Mouse (Mus musculus): ENCODE data around the gene Vmn2r8.
"Not testable (repeated sequence)": the region's sequence is repeated elsewhere in the genome, so short reads cannot be mapped to it uniquely, and the experiment has no call there.

Vmn2r8 gene

GRCm38 (mm10) chr5:108808750-108809149, at the start of gene Vmn2r8:
TSS of gene Vmn2r8 (minus strand) at chr5:108808850.
- not testable (repeated sequence) for DNase-seq (ENCODE audit: low spot score)

DNA sequence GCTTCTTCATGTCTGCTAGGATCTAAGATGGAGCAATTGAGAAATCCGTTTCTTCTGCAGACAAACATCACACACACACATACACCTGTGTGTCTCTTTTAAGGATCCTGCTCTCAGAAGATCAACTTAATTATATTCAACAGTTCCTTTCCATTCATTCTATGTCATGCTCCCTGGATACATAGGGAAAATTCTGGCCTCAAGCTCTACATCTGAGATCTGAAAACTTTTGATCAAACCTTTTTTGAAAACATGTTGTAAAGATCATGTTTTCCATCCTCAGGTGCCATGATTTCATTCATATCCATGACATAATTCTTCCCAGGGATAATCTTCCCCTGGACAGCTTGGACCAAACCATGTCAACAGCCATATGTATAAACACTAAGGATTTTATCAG, 43.9 kb upstream of the Vmn2r8 start, which contains the start of gene Vmn2r9:
Gene Vmn2r9 (minus strand): TSS at position 101 of the 400 bp plus-strand sequence.
- not testable (repeated sequence) for DNase-seq (ENCODE audit: low spot score)

DNA sequence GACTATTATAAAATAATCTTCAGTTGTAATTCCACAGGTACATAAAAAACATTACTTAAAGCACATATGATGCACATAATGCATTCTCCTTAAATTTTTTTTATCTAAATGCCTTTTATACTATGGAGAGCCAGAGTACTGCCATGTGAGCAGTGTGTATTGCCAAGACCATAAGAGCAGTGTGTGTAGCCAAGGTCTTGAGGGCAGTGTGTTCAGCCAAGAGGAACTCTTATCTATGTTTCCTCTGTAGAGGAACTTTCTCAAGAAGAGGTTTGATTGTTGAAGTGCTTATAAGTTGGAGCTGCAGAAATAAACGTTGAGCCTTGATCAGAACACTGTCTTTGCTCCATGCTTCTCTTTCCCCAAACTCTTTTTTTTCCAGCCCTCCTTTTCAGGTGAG, 40.8 kb upstream of the Vmn2r8 start:
- no peak for DNase-seq (ENCODE audit: low spot score)

- no peak for DNase-seq (ENCODE audit: low spot score)
These were observed 27.5 kb upstream of the Vmn2r8 start for GRCm38 (mm10) chr5:108836156-108836555.

DNA sequence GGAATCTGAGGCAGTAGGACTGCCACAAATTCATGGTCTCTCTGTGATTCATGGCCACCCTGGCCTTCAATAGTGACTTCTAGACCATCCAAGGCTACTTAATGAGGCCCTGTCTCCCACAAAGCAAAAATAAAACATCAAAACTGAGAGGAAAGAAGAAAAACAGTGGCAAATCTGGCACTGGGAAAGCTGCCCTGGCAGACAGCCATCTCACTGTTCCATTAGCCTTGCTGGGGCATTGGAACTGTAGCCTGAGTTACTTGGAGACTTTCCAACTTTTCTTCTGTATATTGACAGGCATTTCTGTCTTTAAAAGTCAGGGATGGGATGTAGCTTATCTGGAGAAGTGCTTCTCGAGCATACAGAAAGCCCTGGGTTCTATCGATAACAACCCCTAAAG, 14.6 kb upstream of the Vmn2r8 start:
- DNase-seq (ENCODE audit: low spot score): no peak

GRCm38 (mm10) chr5:108803646-108804045, 5.0 kb downstream of the Vmn2r8 start:
- DNase-seq (ENCODE audit: low spot score): no peak

- not testable (repeated sequence) for DNase-seq (ENCODE audit: low spot score)
These were observed 13.4 kb downstream of the Vmn2r8 start, which contains the start of gene Tmed11 for GRCm38 (mm10) chr5:108795263-108795662. TSS of gene Tmed11 (minus strand) at chr5:108795363.

GRCm38 (mm10) chr5:108790385-108790784, 18.3 kb downstream of the Vmn2r8 start:
- DNase-seq (ENCODE audit: low spot score): not testable (repeated sequence)

GRCm38 (mm10) chr5:108774630-108775306, 33.9 kb downstream of the Vmn2r8 start, which contains the start of gene Rnf212:
TSS of gene Rnf212 (minus strand) at chr5:108774982.
- no peak for DNase-seq (ENCODE audit: low spot score)

DNA sequence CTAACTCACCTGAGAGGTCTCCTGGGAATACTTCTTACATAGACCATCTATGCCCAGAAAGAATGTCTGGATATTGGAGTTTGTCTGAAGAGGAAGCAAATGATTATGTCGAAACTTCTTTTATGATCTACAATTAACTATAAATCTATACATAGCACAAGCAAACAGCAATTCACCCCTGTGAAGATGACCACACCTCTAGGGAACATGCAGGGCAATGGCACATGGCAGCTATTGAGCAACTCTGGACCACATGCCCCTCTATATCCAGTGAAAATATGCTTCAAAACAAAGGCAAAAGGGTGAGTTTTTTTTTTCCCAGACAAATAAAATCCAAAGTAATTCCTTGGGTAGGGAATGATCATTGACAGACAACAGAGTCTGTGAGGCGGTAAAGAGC, 48.6 kb downstream of the Vmn2r8 start:
- DNase-seq (ENCODE audit: low spot score): no peak

DNA sequence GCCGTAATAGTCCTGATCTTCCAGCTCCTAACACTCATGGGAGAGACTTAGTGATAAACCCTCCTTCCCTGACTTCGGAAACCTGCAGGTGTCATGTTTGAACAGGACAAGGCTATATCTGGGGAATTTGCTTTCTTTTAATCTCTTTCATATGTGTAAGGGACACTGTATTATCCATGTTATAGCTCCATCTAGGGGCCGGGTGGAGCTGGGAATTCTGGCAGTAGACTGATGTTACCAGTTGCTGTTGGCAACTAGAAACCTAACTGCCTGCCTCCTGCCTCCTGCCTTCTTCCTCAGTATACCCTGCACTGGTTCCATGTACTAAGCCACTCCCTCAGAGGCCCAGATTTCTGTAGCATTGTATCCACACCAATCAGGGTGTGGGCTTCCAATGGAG, 50.3 kb downstream of the Vmn2r8 start:
- peak; percentile 28 for DNase-seq (ENCODE audit: low spot score)

DNA sequence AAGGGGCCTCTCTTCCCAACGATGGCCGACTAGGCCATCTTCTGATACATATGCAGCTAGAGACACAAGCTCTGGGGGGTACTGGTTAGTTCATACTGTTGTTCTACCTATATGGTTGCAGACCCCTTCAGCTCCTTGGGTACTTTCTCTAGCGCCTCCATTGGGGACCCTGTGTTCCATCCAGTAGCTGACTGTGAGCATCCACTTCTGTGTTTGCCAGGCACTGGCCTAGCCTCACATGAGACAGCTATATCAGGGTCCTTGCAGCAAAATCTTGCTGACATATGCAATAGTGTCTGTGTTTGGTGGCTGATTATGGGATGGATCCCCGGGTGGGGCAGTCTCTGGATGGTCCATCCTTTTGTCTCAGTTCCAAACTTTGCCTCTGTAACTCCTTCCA, 57.4 kb downstream of the Vmn2r8 start:
- not testable (repeated sequence) for DNase-seq (ENCODE audit: low spot score)

- DNase-seq (ENCODE audit: low spot score): peak; percentile 73
These were observed 58.1 kb downstream of the Vmn2r8 start for GRCm38 (mm10) chr5:108750328-108751210.

DNA sequence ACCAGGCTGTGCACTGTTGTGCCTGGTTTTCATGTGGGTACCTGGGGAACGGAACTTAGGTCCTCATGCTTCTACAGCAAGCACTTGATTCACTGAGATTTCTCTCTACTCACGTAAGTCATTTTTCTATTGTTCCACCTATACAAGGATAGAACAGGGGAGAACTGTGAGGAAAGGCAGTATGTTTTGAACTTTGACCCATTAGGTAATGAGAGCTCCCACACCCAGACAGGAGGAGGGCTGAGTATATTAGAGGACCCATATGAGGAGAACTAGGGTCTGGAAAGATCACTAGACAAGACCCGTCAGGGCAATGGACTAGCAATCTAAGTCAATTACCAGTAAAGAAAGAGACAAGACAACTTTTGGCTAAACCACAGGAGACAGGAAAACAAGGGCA, 64.0 kb downstream of the Vmn2r8 start:
- no peak for DNase-seq (ENCODE audit: low spot score)

DNA sequence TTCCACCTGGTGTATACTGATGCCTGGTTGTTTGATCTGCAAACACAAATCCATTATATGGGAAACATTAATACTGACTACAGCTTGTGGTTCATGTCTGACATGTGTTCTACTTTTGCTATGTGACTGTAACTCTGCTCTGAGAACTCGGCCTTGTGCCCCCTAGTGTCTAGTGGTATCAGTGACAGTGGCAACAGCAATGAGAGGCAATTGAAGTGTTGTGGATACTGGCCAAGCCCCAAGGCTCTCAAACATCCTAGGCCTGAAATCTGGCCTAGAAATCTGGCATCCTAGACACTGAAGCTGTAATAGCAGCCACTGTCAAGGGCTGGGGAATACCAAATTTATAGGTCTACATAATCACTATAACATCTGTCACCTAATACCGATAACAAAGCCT, 64.8 kb downstream of the Vmn2r8 start:
- peak; percentile 60 for DNase-seq (ENCODE audit: low spot score)

- no peak for DNase-seq (ENCODE audit: low spot score)
These were observed 66.1 kb downstream of the Vmn2r8 start for GRCm38 (mm10) chr5:108742596-108742995.

- no peak for DNase-seq (ENCODE audit: low spot score)
These were observed 66.8 kb downstream of the Vmn2r8 start for GRCm38 (mm10) chr5:108741844-108742243.
